Mouse (Mus musculus) lung, adult 18-20 months (tissue): ENCODE results near the gene Rims1.
A peak's percentile ranks its signal among the peaks of the same experiment; 100 is the strongest.

Source experiments
- DNase-seq, 2 experiments: peaks; one replicate each; pipeline ENCODE4 v3.0.0; 2022; ENCODE audit warnings: mixed read lengths in 2 of 2

The Rims1 gene

DNA sequence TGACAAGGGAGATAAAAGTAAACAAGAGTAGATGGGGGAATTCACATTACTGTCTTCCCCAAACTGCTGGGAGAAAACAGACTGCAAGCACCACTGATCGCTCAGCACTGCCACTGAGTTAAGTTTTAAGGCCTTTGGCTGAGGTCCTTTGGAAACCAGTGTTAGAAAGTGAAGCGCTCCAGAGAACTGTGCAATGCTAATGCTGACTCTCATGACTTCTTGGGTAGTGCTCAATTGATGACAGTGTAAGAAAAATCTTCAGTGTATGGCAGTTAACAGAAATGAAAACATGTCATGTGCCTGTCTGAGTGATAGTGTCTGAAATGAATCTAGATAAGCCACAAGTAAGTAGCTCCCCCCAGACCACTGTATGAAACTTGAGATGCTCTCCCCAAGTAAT is 111.3 kb downstream of the Rims1 start:
- DNase-seq = no peak

DNA sequence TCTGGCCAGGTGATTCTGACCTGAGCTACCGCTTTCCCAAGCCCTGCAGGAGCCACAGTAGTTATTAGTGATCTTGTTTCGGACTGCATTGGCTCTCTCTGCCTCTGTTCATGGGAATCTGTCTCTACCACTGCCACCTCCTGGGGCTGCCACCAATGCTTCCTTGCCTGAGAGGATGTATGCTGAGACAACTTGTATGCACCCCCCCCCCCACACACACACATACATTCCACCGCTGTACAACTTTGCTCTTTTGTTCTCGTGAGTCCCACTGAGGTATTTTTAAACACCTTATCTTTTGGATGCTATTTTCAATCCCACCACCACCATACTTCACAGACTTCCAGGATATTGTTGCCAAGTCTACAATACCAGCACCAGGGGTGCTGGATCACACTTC is 122.3 kb downstream of the Rims1 start:
- no peak for DNase-seq

DNA sequence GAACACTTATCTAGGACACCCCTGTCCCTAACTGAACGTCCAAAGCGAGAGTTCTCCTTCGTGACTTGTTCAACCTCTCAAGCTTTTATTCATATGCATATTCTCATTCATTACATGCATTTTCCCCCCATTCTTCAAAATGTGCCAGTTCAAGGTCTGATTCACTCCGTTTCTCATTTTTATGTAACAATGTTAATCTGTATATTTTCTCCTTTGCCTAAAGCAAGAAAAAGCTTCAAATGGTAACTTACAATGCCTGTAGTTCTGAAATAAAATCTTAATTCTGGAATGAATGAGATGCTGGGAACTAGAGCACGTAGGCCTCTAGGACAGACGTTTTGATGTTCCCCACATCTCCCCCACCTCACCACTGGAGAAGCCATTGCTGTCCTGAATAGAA is 141.6 kb downstream of the Rims1 start:
- DNase-seq = no peak

DNA sequence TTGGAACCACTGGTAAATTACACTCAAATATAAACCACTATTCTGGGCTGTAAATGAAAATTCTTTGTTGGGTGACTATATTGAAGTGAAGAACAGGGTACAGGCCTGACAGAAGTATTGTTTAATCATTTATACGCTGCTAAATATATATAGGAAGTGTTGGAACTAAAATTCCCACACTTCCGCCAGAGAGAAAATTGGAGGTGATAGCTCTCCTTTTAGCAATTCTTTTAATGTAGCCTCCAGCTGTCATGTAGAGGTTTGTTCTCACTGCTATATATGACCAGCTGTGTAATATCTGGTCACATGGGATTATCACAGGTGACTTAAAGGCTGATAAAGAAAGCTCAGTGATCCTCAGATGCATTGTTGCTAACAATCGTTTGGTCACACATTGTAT is 144.0 kb downstream of the Rims1 start:
- no peak for DNase-seq

DNA sequence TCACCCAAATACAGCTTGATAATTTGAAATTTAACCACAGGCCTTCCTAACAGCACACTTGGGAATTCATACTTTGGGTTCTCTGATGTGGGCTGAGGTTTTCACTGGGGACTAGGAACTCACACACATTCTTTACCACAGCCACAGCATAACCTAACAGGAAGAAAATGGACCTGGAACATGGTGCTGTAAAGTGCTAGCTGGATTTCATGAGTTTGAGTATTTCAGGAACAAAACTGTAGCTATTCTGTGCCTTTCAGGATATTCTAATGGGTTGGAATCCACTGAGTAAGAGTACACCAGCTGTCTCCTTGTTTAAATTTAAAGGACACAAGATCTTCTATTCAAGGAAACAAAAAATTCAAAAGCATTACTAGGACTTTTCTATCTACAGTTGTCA is 149.8 kb downstream of the Rims1 start:
- no peak for DNase-seq

DNA sequence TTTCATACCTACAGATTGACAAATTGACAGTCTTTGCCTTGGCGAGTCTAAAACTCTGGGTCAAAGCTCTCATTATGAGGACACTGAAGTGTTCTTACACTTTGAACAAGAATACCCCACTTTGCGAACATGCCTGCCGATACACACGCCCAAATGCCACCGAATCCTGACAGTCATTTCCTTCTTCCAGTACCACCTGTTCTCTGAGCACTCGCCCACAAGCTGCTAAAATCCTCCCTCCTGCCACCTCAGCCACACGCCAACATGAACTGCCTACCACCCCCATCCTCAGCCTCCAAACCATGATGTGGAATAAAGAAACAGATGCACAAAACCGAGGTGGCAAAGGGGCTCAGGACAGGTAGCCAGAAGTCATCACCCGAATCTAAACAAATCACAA is 150.9 kb downstream of the Rims1 start:
- DNase-seq = no peak

DNA sequence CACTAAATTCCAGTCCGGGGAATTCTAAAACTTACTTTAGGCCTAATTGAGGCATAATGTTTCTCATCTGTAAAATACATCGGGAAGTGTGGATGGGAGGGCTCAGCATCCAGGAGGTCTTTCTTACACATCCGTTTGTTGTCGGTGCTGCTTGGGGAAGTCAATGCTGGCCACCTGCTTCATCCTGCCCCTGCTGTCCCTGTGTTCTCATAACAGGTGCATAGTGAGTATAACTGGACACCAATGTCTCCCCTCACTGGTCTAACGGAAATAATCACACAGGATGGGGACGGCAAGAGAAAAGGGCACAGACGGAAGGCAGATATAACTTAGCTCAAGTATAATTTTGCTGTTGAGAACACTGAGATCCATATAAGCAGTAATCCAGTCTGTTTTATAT is 155.2 kb downstream of the Rims1 start:
- no peak for DNase-seq

DNA sequence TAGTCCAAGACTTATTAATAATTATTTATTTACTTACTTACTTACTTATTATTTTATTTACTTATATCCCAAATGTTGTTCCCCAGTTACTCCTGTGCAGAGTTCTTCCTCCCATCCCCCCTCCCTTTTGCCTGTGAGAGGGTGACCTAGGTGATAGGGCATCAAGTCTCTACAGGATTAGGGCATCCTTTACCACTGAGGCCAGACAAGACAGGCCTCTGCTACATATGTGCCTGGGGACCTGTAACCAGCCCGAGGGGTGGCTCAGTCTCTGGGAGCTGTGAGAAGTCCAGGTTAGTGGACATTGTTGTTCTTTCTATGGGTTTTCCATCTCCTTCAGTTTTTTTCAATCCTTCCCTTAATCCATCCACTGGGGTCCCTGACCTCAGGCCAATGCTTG is 156.4 kb downstream of the Rims1 start:
- DNase-seq = no peak

DNA sequence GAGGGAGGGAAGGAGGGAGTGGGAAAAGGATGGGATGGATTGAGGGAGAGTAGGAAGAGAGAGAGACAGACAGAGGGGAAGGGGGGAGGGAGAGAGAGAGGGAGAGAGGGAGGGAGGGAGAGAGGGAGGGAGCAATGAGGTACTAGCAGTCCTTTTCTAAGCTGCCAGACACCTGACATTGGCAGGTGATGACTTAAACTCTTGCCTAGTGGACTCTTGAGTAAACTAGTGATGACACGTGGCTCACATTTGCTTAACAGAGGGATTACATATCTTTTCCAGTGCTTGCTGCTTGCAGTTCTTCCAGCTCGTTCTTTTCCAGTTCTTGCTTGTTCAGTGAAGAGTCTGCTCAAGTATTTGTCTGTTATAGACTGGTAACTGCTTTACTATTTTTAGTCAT is 160.5 kb downstream of the Rims1 start:
- DNase-seq = no peak

DNA sequence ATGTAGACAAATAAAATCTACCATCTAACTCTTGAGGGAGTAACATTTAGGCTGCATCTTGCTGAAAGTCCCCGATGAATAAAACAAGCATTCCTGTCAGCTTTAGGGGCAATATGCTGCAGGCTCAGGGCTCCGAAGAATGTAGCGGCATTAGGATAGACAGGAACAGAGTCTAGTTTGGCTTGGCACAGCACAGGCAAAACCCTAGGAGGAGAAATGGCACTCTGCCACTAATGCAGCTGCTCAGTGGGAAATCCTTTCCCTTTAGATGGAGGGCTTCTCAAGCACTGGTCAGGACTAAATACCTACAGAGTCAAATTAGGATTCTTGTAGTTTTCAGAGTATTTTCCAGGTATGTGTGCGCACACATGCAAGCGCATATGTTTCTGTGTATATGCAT is 165.2 kb downstream of the Rims1 start:
- DNase-seq = no peak

DNA sequence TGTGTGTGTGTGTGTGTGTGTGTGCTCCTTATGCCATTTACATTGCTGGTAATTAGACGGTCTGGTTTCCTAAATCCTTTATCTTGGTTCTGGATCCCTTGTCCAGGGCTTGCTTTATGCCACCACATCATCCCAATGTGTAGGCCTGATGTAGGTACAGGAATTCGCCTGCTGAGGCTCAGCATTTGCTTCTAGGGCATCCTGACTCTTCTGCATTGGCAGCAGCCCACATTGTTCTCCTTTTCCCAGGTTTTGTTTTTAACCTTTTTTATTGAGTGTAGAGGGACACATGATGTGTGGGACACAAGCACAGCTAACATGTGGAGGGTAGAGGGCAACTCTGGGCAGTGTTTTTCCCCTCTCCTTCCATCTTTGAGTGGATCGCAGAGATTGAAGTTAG is 166.1 kb downstream of the Rims1 start:
- DNase-seq = no peak

DNA sequence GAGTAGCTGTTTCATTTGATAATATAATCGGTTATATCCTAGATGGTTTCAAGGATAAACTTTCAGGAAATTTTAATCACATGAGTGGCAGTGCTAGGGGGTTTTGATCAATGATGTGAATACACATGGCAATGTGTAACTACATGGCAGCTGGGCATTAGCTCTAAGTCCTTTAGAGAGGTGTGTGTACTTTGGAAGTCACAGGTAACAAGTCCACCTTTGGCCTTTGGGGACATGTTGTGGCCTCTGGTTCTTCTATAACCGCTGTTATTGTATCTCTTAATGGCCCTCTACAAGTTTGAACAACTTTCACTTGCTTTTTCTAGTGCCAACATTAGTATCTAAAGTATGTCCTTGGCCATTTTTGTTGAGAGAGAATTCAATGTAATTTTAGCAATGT is 171.9 kb downstream of the Rims1 start:
- no peak for DNase-seq

DNA sequence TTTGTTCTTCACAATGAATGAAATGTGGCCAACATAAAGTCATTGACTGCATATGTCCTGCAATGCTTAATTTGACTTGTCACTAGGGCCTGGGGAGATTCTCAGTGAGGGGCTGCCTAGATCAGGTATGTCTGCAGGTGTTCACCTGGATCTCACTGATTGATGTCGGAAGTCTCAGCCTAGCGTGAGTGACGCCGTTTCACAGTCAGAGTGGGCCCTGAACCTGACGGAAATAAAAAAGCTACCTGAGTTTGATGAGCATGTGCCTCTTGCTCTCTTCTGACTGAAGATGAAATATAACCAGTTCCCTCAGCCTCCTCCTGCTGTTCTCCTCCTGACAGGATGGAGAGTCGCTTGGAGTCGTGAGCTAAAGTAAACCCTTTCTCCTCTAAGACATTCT is 173.2 kb downstream of the Rims1 start:
- DNase-seq = no peak

DNA sequence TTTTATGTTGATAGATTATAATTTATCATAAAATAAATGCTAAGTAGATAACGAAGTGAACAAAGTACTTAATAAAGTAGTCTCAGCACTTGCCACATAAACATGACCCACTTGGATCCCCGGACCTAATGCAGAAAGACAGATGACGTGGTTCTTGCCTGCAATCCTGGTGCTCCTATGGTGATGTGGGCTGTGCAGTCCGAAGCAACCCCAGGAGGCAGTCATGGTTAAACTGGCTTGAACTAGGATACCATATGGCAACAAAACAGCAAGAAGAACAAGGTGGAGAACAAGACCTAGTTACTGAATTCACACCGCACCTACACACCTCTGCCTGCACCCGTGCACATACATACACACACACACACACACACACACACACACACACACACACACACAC is 173.8 kb downstream of the Rims1 start:
- no peak for DNase-seq

DNA sequence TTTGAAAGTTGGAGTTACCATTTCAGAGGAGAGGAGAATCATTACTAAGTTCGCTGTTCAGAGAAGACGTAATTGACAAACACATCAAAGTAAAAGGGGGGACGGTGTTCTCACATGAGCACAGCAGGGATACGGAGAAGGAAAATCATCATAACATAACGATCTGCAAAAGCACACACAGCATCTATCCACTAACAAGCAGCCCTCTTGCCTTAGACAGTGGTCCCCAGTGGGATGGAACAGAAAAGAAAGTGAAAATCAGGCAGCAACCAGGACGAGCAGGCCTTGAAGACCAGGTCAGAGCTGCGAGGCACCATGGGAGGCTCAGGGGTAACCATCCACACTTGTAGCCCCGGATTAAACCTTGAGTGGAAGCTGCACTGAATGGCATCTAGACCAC is 176.8 kb downstream of the Rims1 start:
- DNase-seq = no peak

DNA sequence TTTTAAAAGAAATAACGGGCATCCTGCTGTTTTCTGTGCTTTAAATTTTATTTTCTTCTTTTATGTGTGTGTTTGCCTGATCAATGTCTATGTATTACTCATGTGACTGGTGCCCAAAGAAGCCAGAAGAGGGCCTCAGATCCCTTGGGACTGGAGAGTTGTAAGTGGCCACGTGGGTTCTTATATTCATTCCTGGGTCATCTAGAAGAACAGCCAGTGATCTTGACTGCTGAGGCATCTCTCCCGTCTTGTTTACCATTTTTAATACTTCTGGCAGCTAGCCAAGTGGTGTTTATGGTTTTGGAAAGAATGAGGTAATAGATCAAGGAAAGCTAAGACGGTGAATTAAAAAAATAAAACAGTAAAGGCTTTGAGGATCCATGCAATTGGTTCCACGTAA is 178.8 kb downstream of the Rims1 start:
- peak in 1 of 2 experiments; percentile 1 for DNase-seq

DNA sequence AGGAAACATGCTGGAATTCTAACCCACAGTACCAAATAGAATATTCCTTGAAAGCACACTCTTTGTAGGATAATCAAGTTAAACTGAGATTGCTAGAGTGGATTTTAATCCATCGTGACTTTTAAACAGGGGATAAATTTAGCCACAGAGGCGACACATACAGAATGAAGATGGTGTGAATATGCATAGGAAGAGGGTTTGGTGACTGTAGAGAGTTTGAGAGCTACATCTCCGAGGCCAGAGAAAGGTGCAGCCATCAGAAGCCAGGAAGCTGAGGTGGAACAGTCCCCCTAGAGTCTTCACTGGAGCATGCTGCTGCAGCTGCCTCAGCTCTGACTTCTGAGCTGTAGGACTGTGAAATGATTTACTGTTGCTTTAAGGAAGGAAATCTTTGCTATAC is 179.5 kb downstream of the Rims1 start:
- DNase-seq = no peak

DNA sequence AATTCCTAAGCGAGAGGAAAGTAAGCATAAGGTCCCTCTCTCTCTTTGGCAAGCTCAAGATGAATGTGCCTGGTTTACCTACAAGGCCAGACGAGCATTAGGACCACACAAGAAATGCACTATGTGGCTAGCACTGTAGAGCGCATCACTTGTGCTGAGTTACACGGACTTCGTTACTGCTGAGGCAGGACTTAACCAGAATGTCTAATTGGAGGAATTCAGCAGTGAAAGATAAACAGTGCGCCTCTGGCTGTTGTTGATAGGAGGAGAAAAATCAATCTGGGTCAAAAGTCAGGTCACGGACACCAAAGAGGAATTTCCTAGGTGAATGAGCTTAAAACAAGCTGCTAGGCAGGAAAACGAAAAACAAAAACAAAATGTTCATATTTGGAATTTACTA is 185.0 kb downstream of the Rims1 start:
- no peak for DNase-seq

DNA sequence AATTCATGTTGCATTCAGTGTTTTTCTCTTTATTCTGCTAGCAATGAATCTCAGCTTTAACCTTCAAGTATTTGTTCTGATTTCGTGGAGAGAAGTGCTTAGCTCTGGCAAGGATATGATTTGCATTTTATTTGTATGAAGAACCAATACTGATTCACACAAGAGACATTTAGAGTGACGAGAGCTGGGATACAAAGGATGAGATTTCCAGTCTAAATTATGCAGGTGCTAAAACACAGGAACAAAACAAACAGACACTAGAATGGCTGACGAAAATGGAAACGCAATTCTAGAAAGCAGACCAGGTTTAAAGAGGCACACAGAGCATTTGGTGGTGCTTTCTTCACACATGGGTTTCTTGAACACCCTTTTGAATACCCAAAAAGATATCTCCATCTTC is 190.2 kb downstream of the Rims1 start:
- DNase-seq = no peak

DNA sequence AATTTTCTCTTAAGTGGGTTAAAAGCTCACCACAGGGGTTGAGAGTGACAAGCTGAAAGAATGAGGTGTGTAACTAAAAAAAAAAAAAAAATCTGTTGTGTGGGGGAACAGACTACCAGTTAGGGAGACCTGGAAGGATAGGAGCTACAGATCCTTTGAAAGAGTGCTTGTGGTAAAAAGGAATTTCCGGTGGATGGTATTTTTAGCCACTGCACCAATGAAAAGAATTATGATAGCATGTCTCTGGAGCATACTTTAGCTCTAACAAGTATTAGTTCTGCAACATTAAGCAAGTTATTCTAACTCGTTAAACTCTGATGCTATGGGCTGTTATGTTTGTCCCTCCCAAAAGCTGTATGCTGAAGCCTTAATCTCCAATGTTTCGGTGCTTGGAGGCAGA is 192.2 kb downstream of the Rims1 start:
- DNase-seq = no peak

DNA sequence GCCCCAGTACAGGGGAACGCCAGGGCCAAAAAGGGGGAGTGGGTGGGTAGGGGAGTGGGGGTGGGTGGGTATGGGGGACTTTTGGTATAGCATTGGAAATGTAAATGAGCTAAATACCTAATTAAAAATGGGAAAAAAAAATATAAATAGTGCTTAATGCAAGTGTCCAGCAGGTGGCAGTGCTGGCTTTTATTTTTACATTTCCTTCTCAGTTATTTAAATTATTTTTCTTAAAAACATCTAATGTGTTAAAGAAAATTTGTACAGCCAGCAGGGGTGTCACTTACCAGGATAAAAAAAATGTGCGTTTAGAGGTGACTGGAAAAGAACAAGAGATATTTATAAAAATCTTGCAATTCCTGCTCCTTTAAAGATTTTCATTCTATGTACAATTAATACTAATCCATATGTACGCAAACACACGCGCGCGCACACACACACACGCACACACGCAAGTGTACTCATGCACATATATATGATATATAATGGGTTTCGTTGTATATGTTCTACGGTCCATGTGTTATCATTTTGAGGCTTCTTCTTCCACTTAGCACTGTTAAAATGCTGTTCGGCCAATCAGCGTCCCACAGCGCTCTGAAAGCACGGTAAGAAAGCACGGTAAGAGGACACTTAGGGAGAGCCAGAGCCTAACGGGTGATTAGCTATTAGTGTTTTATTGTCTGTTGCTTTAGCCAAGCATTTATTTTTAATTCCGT is 201.3 kb downstream of the Rims1 start:
- no peak for DNase-seq

DNA sequence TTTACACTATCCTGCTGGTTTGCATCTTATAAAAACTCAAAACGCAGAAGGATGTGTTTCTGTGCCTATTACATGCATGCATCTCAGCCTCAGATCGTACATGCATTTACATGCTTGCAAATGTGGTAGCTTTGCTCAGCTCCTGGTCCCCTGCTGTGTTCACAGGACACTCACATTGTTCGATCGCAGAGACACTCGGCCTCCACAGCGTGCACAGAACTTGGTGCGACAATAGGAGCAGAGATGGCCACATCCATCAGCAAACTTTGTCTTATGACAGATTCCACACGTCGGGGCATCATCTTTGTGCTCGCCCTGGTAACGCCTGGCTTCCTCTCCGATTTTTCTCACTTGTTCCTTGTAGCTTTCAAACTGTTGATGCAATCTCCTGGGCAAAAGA is 209.6 kb downstream of the Rims1 start:
- no peak for DNase-seq

DNA sequence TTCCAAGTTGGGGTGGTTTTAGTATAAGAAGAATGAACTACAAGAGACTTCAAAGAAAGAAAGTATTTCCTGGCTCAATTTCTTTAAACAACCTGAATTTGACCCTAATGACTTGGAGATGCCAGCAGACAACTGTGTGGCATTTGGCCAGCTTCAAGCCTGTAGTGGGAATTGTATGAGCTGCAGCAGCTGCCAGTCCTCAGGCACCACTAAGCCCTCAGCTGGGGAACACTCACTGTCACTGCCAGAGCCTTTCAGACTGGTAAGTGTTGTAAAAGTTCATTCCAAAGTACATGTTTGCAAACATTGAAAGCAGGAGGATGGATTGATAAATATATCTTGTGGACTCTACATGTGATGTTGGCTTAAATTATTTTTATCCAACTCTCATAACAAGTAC is 211.0 kb downstream of the Rims1 start:
- DNase-seq = peak in 1 of 2 experiments; percentile 6

DNA sequence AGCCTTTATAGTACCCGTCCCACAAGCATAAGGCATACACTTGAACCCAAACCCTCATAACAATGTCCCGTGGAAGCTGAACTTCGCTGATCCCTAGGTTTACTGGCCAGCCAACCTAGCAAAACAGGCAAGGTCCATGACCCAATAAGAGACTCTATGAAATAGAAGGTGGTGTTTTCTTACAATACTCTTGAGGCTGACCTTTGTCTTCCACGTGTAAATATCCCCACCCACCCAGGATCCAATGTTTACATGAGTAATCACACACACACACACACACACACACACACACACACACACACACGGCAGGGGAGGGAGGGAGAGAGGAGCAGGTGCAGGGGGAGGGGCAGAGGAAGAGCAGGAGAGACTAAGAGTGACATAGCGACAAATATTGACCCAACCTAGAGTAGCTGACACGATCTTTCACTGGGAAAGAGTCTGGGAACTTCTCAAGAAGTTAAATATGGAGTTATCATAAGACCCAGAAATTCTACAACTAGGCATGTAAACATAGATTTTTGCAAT is 217.9 kb downstream of the Rims1 start:
- peak in 1 of 2 experiments; percentile 3 for DNase-seq

DNA sequence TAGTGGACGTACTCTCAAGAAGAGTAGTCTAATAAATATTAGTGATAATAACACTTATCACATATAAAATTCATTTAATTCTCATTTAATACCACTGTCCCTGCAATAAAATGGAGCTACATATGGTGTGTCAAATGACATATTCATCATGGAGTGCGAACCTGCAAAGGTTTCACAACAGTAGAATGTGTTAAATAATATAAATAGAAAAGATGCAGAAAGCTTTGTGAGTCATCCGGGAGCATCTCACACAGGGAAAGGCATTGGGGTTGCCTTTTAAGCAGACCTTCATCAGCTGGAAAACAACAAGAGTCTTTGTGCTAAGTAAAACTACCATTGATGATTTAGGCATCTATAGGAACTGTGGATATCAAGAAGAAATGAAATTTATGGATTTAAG is 220.2 kb downstream of the Rims1 start:
- DNase-seq = no peak
